Mouse (Mus musculus) CH12.LX (cell line): ENCODE data around the gene Gm20388.
"Not testable (repeated sequence)": the region's sequence is repeated elsewhere in the genome, so short reads cannot be mapped to it uniquely, and the experiment has no call there.

Experiments
- CTCF ChIP-seq, 2 experiments: IDR thresholded peaks in 1 of 2; conservative IDR thresholded peaks in 1 of 2; 2 replicates each; pipeline ENCODE4 v1.5.1; 2011 to 2012; ENCODE audit warnings: low read depth in 2 of 2, low read length in 2 of 2, improper control_type of control experiment in 1 of 2, inconsistent platforms in 1 of 2, mild to moderate bottlenecking in 1 of 2, moderate library complexity in 1 of 2
- ELF1 ChIP-seq: IDR thresholded peaks from 2 replicates; pipeline ENCODE4 v1.6.1; 2014; ENCODE audit warnings: low read depth, mild to moderate bottlenecking, inconsistent platforms, low read length, improper control_type of control experiment
- EP300 ChIP-seq: IDR thresholded peaks from 2 replicates; pipeline ENCODE4 v1.6.1; 2011; ENCODE audit warnings: low read length, improper control_type of control experiment
- POLR2A ChIP-seq: IDR thresholded peaks from 2 replicates; pipeline ENCODE4 v1.6.1; 2011; ENCODE audit warnings: low read depth, mild to moderate bottlenecking, improper control_type of control experiment, low read length
- SMC3 ChIP-seq: IDR thresholded peaks from 2 replicates; pipeline ENCODE4 v1.6.1; 2011; ENCODE audit warnings: low read depth, low read length, improper control_type of control experiment

DNA sequence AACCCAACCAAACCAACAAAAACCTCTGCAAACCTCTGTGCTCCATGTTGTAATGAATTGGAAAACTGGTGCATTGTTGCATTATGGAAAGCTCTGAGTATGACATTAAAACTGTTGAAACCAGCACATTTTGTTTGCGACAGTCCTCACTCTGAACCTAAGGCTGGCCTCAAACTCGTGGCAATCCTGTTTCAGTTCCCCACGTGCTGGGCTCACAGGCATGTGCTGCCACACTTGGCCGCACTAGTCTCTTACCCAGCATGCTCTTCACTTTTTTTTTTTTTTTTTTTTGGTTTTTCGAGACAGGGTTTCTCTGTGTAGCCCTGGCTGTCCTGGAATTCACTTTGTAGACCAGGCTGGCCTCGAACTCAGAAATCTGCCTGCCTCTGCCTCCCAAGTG is 3372.4 kb downstream of the Gm20388 start:
- TF ChIP-seq EP300: peak; percentile 24; the same call in 1 of the 2 replicates
- not testable (repeated sequence) for TF ChIP-seq POLR2A; CTCF (conservative IDR thresholded peaks at IDR 0.05 in 1 of 2, IDR thresholded peaks at IDR 0.05 in 1 of 2; ENCODE audit: low read depth in 2 of 2, low read length in 2 of 2); ELF1; SMC3
